Mouse (Mus musculus): Measurements from ENCODE around the gene Arpp21.

- TF ChIP-seq CTCF (IDR thresholded peaks at IDR 0.05; ENCODE audit: low read depth, low read length) (no peak), POLR2A (IDR thresholded peaks at IDR 0.05; ENCODE audit: extremely low read depth, insufficient read depth, low read length) (no peak)
Observed at GRCm38 (mm10) chr9:112140658-112141057, 95.1 kb downstream of the Arpp21 start.

All from liver, adult 2 months (tissue).